Comparison of ENCODE assay signal across 14 mouse cellular contexts in genomic region chr11:84464571-84464970, GRCm38 (mm10). TPM values are rescaled to one million over a fixed set of nuclear protein-coding genes. Genes with fewer than 3 reads are reported as not detected.
DNase-seq lines count a peak whose midpoint lies in the region; ATAC-seq lines count a peak whose summit lies in the region.
"Had no signal": no experiment of that assay in that cellular context is flagged by ENCODE, and none has a peak within 500 bp of the region (broad histone marks: within the 10 kb centered on the region; RNA-seq: fewer than 3 reads in every experiment).

No protein-coding gene starts in this region.

- H3K27me3 ChIP-seq in forebrain, embryonic 16.5 days (replicated peaks; ENCODE audit: control insufficient read depth, insufficient read depth, low read length): no peaks in the 10 kb centered on the region
- H3K27me3 ChIP-seq in neural tube, embryonic 13.5 days: no peaks in the 10 kb centered on the region
- H3K27me3 ChIP-seq: liver, embryonic 15.5 days; Patski had no signal

- intact Hi-C loops in left cerebral cortex, postnatal 36 days (cut with DNase I): no loop called here

- no peak overlapping the region for H3K4me2 ChIP-seq in forebrain, embryonic 16.5 days (ENCODE audit: low read length)
- no peak overlapping the region for H3K4me2 ChIP-seq in neural tube, embryonic 13.5 days
- H3K4me2 ChIP-seq: liver, embryonic 15.5 days had no signal

- H3K9ac ChIP-seq in forebrain, embryonic 16.5 days (replicated peaks; ENCODE audit: low read depth, low read length): no peak overlapping the region
- no peak overlapping the region for H3K9ac ChIP-seq in neural tube, embryonic 13.5 days
- H3K9ac ChIP-seq: liver, embryonic 15.5 days had no signal

- H3K4me1 ChIP-seq in forebrain, embryonic 16.5 days (replicated peaks; ENCODE audit: control insufficient read depth, insufficient read depth, low read length): 0 out of 2 replicates have a peak, but pooled peaks cover 2% of the 10 kb centered on the region
- H3K4me1 ChIP-seq in neural tube, embryonic 13.5 days (replicated peaks): peaks cover 10% of the 10 kb centered on the region
- H3K4me1 ChIP-seq: liver, embryonic 15.5 days had no signal

- peak; percentile 47; the same call in 1 of the 2 replicates for ATAC-seq in forebrain, embryonic 16.5 days
- peak; percentile 40; the same call in 1 of the 2 replicates for ATAC-seq in neural tube, embryonic 13.5 days (ENCODE audit: low read depth)
- ATAC-seq: Patski had no signal

- WGBS in forebrain, embryonic 16.5 days: 39% methylated on average over 5 of the region's 5 CpGs
- WGBS in neural tube, embryonic 13.5 days: 58% methylated on average over 5 of the region's 5 CpGs

- H3K36me3 ChIP-seq in forebrain, embryonic 16.5 days (ENCODE audit: control insufficient read depth, insufficient read depth): no peaks in the 10 kb centered on the region; the same call in 1 of the 2 replicates
- peaks cover 6% of the 10 kb centered on the region for H3K36me3 ChIP-seq in neural tube, embryonic 13.5 days

- H3K9me3 ChIP-seq in forebrain, embryonic 16.5 days (ENCODE audit: control insufficient read depth, low read length): no peaks in the 10 kb centered on the region
- no peaks in the 10 kb centered on the region for H3K9me3 ChIP-seq in neural tube, embryonic 13.5 days
- H3K9me3 ChIP-seq: heart, embryonic 10.5 days; liver, embryonic 15.5 days had no signal

- no peak overlapping the region for H3K27ac ChIP-seq in forebrain, embryonic 16.5 days (ENCODE audit: low read length)
- H3K27ac ChIP-seq in neural tube, embryonic 13.5 days (replicated peaks): peak overlapping the region; percentile 70
- H3K27ac ChIP-seq: heart, embryonic 10.5 days; liver, embryonic 15.5 days had no signal

- no peak overlapping the region for H3K4me3 ChIP-seq in forebrain, embryonic 16.5 days (replicated peaks; ENCODE audit: low read length)
- H3K4me3 ChIP-seq in neural tube, embryonic 13.5 days: no peak overlapping the region
- H3K4me3 ChIP-seq: heart, embryonic 10.5 days; liver, embryonic 15.5 days had no signal

- DNase-seq in left cerebral cortex, adult 9 months (ENCODE audit: low spot score in 2 of 2): peak; percentile 4 to 6
- no peak for DNase-seq in left cerebral cortex, postnatal 36 days (ENCODE audit: low spot score in 2 of 2)
- peak; percentile 49 for DNase-seq in brain, adult 2 months (ENCODE audit: low read depth, low spot score)
- no peak for DNase-seq in gastrocnemius, postnatal 4 days (ENCODE audit: low spot score in 2 of 2)
- DNase-seq in cerebellum, postnatal 36 days: no peak
- DNase-seq: cerebellum, adult 9-11 months; heart, postnatal 36 days; lung, postnatal 4 days; thymus, postnatal 25 days had no signal

RNA-seq across cellular contexts. Expression of gene Aatf, which starts 48.8 kb away (rescaled TPM):
- 10 to 100 TPM; 19.4 to 20.4 TPM for total RNA-seq in left cerebral cortex, postnatal 36 days (2021)
- 56.9 and 58.5 TPM in 2 replicates for polyA plus RNA-seq in forebrain, embryonic 16.5 days (2015; fragmentation: Nextera tagmentation; extraction: Ambion mirVana)
- polyA plus RNA-seq in neural tube, embryonic 13.5 days (2015; fragmentation: Nextera tagmentation; extraction: Ambion mirVana): 50.0 and 51.7 TPM in 2 replicates
- 10 to 100 TPM; 19.6 to 20.7 TPM for total RNA-seq in gastrocnemius, postnatal 4 days (2021)

Comparison
In these comparisons a context has a peak if more than half of its experiments do, and no peak if none do; other contexts are left out.
1. DNase-seq: peak in left cerebral cortex, adult 9 months (2 of 2) and brain, adult 2 months (single experiment); none in left cerebral cortex, postnatal 36 days (0 of 2), gastrocnemius, postnatal 4 days (0 of 2) and cerebellum, postnatal 36 days (0 of 2).